Mouse (Mus musculus) stomach, embryonic 15.5 days (tissue): ENCODE measurements at regions not wholly inside any gene's neighbourhood (a gene's known extent, or its start where the extent isn't known, plus 50 kb on each side); places are given as distances from the start of the nearest gene placed in this dataset.

ENCODE experiments used
- ATAC-seq: fragments of 200-750 bp; cut with Nextera tagmentation; 2 replicates; pipeline ENCODE4 v1.8.0; 2017; ENCODE audit warnings: low read depth, moderate number of reproducible peaks, moderate TSS enrichment; ENCODE audit not compliant: insufficient read depth, low FRiP score
- H3K27ac ChIP-seq: fragments of 300-500 bp; sonication (generic); 2 replicates; pipeline ENCODE4 v1.5.1; 2015; ENCODE audit warnings: mild to moderate bottlenecking, inconsistent platforms
- H3K27me3 ChIP-seq: fragments of 300-500 bp; sonication (generic); replicated peaks from 2 replicates; pipeline ENCODE4 v1.6.1; 2015; ENCODE audit warnings: inconsistent platforms
- H3K36me3 ChIP-seq: fragments of 300-500 bp; sonication (generic); 2 replicates; pipeline ENCODE4 v1.6.1; 2015; ENCODE audit warnings: inconsistent platforms
- H3K4me1 ChIP-seq: fragments of 300-500 bp; sonication (generic); 2 replicates; pipeline ENCODE4 v1.6.1; 2015; ENCODE audit warnings: inconsistent platforms
- H3K4me2 ChIP-seq: fragments of 300-500 bp; sonication (generic); 2 replicates; pipeline ENCODE4 v1.6.1; 2015; ENCODE audit warnings: mild to moderate bottlenecking, inconsistent platforms
- H3K4me3 ChIP-seq: fragments of 300-500 bp; sonication (generic); replicated peaks from 2 replicates; pipeline ENCODE4 v1.5.1; 2015; ENCODE audit warnings: inconsistent platforms
- H3K9ac ChIP-seq: fragments of 300-500 bp; sonication (generic); 2 replicates; pipeline ENCODE4 v1.6.1; 2015; ENCODE audit warnings: inconsistent platforms
- H3K9me3 ChIP-seq: fragments of 300-500 bp; sonication (generic); 2 replicates; pipeline ENCODE4 v1.6.1; 2016; ENCODE audit warnings: inconsistent platforms
- WGBS: fragments of 180-500 bp; shearing (Covaris S2); methylation state at CpG from one replicate; pipeline ENCODE4 v1.1.7; 2015; 5-methylcytosine and 5-hydroxymethylcytosine counted together

DNA sequence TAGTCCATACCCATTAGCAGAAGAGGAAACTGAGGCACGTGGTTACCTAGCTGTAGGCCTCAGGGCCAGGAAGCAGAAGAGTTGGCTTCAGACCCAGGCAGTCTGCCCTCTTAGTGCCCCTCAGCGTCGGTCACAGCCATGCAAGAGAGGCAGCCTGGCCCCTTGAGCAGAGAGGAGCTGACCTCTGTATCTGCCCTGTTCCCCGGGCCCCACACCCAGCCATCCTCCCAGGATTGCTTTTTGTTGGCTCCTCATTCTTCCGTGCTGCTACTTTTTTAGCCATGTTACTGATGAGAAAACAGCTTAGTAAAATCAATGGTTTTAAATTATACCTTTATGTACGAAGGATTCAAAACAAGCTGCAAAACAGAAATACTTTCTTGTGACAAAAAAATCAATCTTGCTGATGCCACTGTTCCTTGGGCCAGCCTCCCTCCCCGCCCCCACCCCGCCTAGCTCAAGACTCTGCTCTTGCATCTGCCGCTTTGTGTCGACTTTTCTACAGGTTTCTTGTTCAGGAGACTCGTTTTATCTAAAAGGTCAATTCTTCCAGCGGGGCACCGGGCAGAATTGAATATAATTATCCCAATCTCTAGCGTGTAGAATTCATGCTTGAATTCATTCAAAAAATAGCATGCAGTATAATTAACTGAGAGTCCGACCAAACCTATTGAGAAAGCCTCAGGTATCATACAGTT, 70.8 kb downstream of the Sall1 start:
- no peaks in the 10 kb centered on the region for H3K36me3 ChIP-seq
- no peak overlapping the region for H3K4me3 ChIP-seq
- ATAC-seq = no peak
- whole genome bisulfite sequencing = 58% methylated on average over 15 of the region's 15 CpGs
- H3K27ac ChIP-seq = no peak overlapping the region
- no peaks in the 10 kb centered on the region for H3K27me3 ChIP-seq
- H3K4me1 ChIP-seq = no peaks in the 10 kb centered on the region
- no peak overlapping the region for H3K9ac ChIP-seq
- no peaks in the 10 kb centered on the region for H3K9me3 ChIP-seq
- H3K4me2 ChIP-seq = no peak overlapping the region

- ATAC-seq = no peak
- no peaks in the 10 kb centered on the region for H3K36me3 ChIP-seq
- H3K27ac ChIP-seq = no peak overlapping the region
- H3K4me2 ChIP-seq = no peak overlapping the region
- no peaks in the 10 kb centered on the region for H3K4me1 ChIP-seq
- H3K9me3 ChIP-seq = no peaks in the 10 kb centered on the region
- no peak overlapping the region for H3K4me3 ChIP-seq
- no peaks in the 10 kb centered on the region for H3K27me3 ChIP-seq
- no peak overlapping the region for H3K9ac ChIP-seq
Measured at GRCm38 (mm10) chr8:88958843-88959242, 85.1 kb downstream of the Sall1 start.

DNA sequence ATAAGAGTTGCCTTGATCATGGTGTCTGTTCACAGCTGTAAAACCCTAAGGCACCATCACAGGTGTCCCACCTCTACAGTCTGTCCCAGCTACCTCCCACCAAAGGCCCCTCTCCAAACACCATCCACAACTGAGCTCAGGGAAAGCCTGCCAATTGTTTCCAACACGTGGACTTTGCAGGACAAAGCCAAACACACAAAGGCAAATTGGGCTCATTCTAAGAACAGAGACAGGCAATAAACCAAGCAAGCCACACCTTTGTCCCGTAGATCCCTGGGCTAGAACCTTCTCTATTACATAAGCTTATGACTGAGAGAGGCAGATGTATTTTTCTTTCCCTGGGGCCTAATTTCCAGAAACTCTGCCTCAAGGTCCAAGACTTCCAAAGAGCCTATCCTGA, 90.8 kb downstream of the Sall1 start:
- Histone ChIP-seq H3K4me3 (no peak overlapping the region), H3K9ac (no peak overlapping the region), H3K4me1 (no peaks in the 10 kb centered on the region), H3K27ac (no peak overlapping the region), H3K36me3 (no peaks in the 10 kb centered on the region), H3K27me3 (no peaks in the 10 kb centered on the region), H3K9me3 (no peaks in the 10 kb centered on the region), H3K4me2 (no peak overlapping the region)
- no peak for ATAC-seq
- 61% methylated on average over 2 of the region's 2 CpGs for whole genome bisulfite sequencing

GRCm38 (mm10) chr8:88951829-88952155, 92.2 kb downstream of the Sall1 start:
- Histone ChIP-seq H3K27ac (no peak overlapping the region), H3K4me2 (no peak overlapping the region), H3K9ac (no peak overlapping the region), H3K27me3 (no peaks in the 10 kb centered on the region), H3K36me3 (no peaks in the 10 kb centered on the region), H3K4me3 (no peak overlapping the region), H3K4me1 (no peaks in the 10 kb centered on the region), H3K9me3 (no peaks in the 10 kb centered on the region)
- ATAC-seq = no peak
- WGBS = 66% methylated on average over 7 of the region's 7 CpGs

DNA sequence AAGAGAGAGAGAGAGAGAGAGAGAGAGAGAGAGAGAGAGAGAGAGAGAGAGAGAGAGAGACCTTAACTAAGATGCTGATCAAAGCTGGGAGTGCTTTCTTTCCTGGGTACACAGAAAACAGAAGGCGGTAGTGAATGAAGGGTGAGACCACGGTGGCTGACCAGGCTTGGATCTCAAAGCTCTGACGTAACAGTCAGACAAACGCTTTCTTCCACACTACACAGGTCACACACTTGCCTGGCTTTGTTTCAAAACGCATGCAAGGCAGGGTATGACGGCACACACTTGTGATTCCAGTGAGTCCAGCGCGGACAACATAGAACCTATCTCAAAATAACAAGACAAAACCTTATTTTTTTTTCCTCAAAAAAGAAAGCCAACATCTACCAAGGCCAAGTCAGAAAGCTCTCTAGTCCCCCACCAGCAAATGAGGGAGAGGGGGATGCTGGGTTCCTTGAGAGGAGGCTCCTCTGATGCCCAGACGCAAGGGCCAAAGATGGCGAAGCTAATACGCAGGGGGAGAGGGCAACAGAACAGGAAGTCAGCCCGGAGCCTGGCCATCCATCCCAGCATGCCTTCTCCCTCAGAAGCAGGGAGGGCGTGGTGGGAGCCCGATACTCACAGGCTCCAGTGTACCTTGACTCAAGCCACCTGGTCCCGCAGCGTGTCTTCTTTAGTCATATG, 92.7 kb downstream of the Sall1 start:
- Histone ChIP-seq H3K4me3 (no peak overlapping the region), H3K9ac (no peak overlapping the region), H3K27me3 (no peaks in the 10 kb centered on the region), H3K4me2 (no peak overlapping the region), H3K9me3 (no peaks in the 10 kb centered on the region), H3K36me3 (no peaks in the 10 kb centered on the region), H3K27ac (no peak overlapping the region), H3K4me1 (no peaks in the 10 kb centered on the region)
- no peak for ATAC-seq
- 70% methylated on average over 16 of the region's 16 CpGs for WGBS

GRCm38 (mm10) chr8:88949975-88950374, 94.0 kb downstream of the Sall1 start:
- ATAC-seq = no peak
- Histone ChIP-seq H3K27me3 (no peaks in the 10 kb centered on the region), H3K27ac (no peak overlapping the region), H3K4me2 (no peak overlapping the region), H3K9ac (no peak overlapping the region), H3K4me1 (no peaks in the 10 kb centered on the region), H3K9me3 (no peaks in the 10 kb centered on the region), H3K4me3 (no peak overlapping the region), H3K36me3 (no peaks in the 10 kb centered on the region)
- WGBS = 93% methylated on average over 6 of the region's 6 CpGs

- no peaks in the 10 kb centered on the region for H3K4me1 ChIP-seq
- H3K9me3 ChIP-seq = no peaks in the 10 kb centered on the region
- H3K27me3 ChIP-seq = no peaks in the 10 kb centered on the region
- no peaks in the 10 kb centered on the region for H3K36me3 ChIP-seq
- H3K4me2 ChIP-seq = no peak overlapping the region
- 82% methylated on average over 16 of the region's 16 CpGs for WGBS
- no peak overlapping the region for H3K27ac ChIP-seq
- ATAC-seq = no peak
- H3K9ac ChIP-seq = no peak overlapping the region
- H3K4me3 ChIP-seq = no peak overlapping the region
Measured at GRCm38 (mm10) chr8:88948981-88949380, 95.0 kb downstream of the Sall1 start.

- Histone ChIP-seq H3K27me3 (no peaks in the 10 kb centered on the region), H3K4me1 (no peaks in the 10 kb centered on the region), H3K9ac (no peak overlapping the region), H3K36me3 (no peaks in the 10 kb centered on the region), H3K27ac (no peak overlapping the region), H3K9me3 (no peaks in the 10 kb centered on the region), H3K4me3 (no peak overlapping the region), H3K4me2 (no peak overlapping the region)
- ATAC-seq = no peak
- 53% methylated on average over 6 of the region's 6 CpGs for WGBS
Measured at GRCm38 (mm10) chr8:88948328-88948727, 95.6 kb downstream of the Sall1 start.

DNA sequence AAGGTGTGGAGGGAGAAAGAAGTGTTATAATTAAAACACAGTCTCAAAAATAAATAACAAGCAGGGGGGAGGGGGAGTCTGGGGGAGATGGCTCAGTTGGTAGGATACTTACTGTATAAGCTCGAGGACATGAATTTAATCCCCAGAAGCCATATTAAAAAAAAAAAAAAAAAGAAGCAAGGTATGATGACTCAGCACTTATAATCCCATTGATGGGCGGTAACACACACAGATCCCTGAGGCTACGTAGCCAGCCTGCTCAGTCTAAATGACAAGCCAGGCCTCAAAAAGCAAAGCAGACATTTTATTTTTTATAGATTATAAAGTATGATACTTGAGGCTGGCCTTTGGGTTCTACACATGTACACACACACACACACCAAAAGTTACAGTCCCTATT, 96.6 kb downstream of the Sall1 start:
- no peaks in the 10 kb centered on the region for H3K9me3 ChIP-seq
- no peak for ATAC-seq
- H3K9ac ChIP-seq = no peak overlapping the region
- no peak overlapping the region for H3K27ac ChIP-seq
- no peaks in the 10 kb centered on the region for H3K4me1 ChIP-seq
- H3K36me3 ChIP-seq = no peaks in the 10 kb centered on the region
- no peaks in the 10 kb centered on the region for H3K27me3 ChIP-seq
- H3K4me2 ChIP-seq = no peak overlapping the region
- H3K4me3 ChIP-seq = no peak overlapping the region
- 69% methylated on average over 3 of the region's 3 CpGs for WGBS

GRCm38 (mm10) chr8:88945656-88946055, 98.3 kb downstream of the Sall1 start:
- 53% methylated on average over 8 of the region's 8 CpGs for WGBS
- H3K4me3 ChIP-seq = no peak overlapping the region
- no peak for ATAC-seq
- no peaks in the 10 kb centered on the region for H3K27me3 ChIP-seq
- no peak overlapping the region for H3K27ac ChIP-seq
- H3K36me3 ChIP-seq = no peaks in the 10 kb centered on the region
- no peaks in the 10 kb centered on the region for H3K9me3 ChIP-seq
- H3K9ac ChIP-seq = no peak overlapping the region
- no peak overlapping the region for H3K4me2 ChIP-seq
- H3K4me1 ChIP-seq = no peaks in the 10 kb centered on the region

GRCm38 (mm10) chr8:88944038-88944437, 99.9 kb downstream of the Sall1 start:
- no peaks in the 10 kb centered on the region for H3K4me1 ChIP-seq
- no peak overlapping the region for H3K27ac ChIP-seq
- no peaks in the 10 kb centered on the region for H3K9me3 ChIP-seq
- no peaks in the 10 kb centered on the region for H3K36me3 ChIP-seq
- no peak overlapping the region for H3K4me3 ChIP-seq
- WGBS = 62% methylated on average over 4 of the region's 4 CpGs
- no peak for ATAC-seq
- H3K4me2 ChIP-seq = no peak overlapping the region
- H3K27me3 ChIP-seq = no peaks in the 10 kb centered on the region
- no peak overlapping the region for H3K9ac ChIP-seq

- 49% methylated on average over 16 of the region's 16 CpGs for WGBS
- no peaks in the 10 kb centered on the region for H3K27me3 ChIP-seq
Measured at GRCm38 (mm10) chr8:88939071-88939746, 104.8 kb downstream of the Sall1 start.

More at GRCm38 (mm10) chr8:88939071-88939746, 104.8 kb downstream of the Sall1 start:
- Histone ChIP-seq H3K9ac (no peak overlapping the region), H3K4me2 (no peak overlapping the region), H3K4me3 (no peak overlapping the region), H3K27ac (no peak overlapping the region), H3K4me1 (no peaks in the 10 kb centered on the region), H3K36me3 (no peaks in the 10 kb centered on the region), H3K9me3 (no peaks in the 10 kb centered on the region)
- ATAC-seq = no peak
